Mouse (Mus musculus) liver, embryonic 14.5 days (tissue): ENCODE measurements around the gene Ybx3.

Source experiments
- CTCF ChIP-seq: IDR thresholded peaks from 2 replicates; pipeline ENCODE4 v1.5.1; 2016; ENCODE audit warnings: antibody characterized with exemption, low read depth, control low read depth
- EP300 ChIP-seq: IDR thresholded peaks from 2 replicates; pipeline ENCODE4 v1.6.1; 2016; ENCODE audit warnings: antibody characterized with exemption, low read depth

- TF ChIP-seq CTCF (no peak), EP300 (no peak)
Observed at GRCm38 (mm10) chr6:131373160-131373559, 15.1 kb downstream of the Ybx3 start.
